Mouse (Mus musculus) limb, embryonic 12.5 days (tissue): ENCODE results near the gene Dach2. TPM values are rescaled to one million over a fixed set of nuclear protein-coding genes. Genes with fewer than 3 reads are reported as not detected.

Experiments used
- ATAC-seq: fragments of 200-750 bp; cut with Nextera tagmentation; 2 replicates; pipeline ENCODE4 v1.8.0; 2017; ENCODE audit warnings: low read depth, moderate TSS enrichment; ENCODE audit not compliant: insufficient number of reproducible peaks, insufficient read depth, low FRiP score, low TSS enrichment
- H3K27ac ChIP-seq: fragments of 300-500 bp; sonication (generic); 2 replicates; pipeline ENCODE4 v1.5.1; 2016; ENCODE audit warnings: mild to moderate bottlenecking, moderate library complexity
- H3K27me3 ChIP-seq: fragments of 300-500 bp; sonication (generic); 2 replicates; pipeline ENCODE4 v1.6.1; 2016; ENCODE audit warnings: mild to moderate bottlenecking, moderate library complexity
- H3K36me3 ChIP-seq: fragments of 300-500 bp; sonication (generic); 2 replicates; pipeline ENCODE4 v1.6.1; 2016; ENCODE audit warnings: mild to moderate bottlenecking, moderate library complexity
- H3K4me1 ChIP-seq: fragments of 300-500 bp; sonication (generic); replicated peaks from 2 replicates; pipeline ENCODE4 v1.6.1; 2016
- H3K4me2 ChIP-seq: fragments of 300-500 bp; sonication (generic); 2 replicates; pipeline ENCODE4 v1.6.1; 2016; ENCODE audit warnings: mild to moderate bottlenecking, moderate library complexity
- H3K4me3 ChIP-seq: fragments of 300-500 bp; sonication (generic); replicated peaks from 2 replicates; pipeline ENCODE4 v1.5.1; 2016; ENCODE audit warnings: mild to moderate bottlenecking
- H3K9ac ChIP-seq: fragments of 300-500 bp; sonication (generic); replicated peaks from 2 replicates; pipeline ENCODE4 v1.6.1; 2016; ENCODE audit warnings: mild to moderate bottlenecking, moderate library complexity
- H3K9me3 ChIP-seq: fragments of 300-500 bp; sonication (generic); 2 replicates; pipeline ENCODE4 v1.6.1; 2016; ENCODE audit warnings: mild to moderate bottlenecking, moderate library complexity
- WGBS: fragments of 180-500 bp; shearing (Covaris S2); methylation state at CpG from one replicate; pipeline ENCODE4 v1.1.7; 2016; 5-methylcytosine and 5-hydroxymethylcytosine counted together
- polyA plus RNA-seq: library from polyadenylated mRNA; unstranded; fragments of >200 nt; fragmentation: Nextera tagmentation; extraction: Ambion mirVana; gene quantifications from 2 replicates; pipeline ENCODE4 v1.2.1, GENCODE M21; 2016

Gene Dach2
- polyA plus RNA-seq, 1 experiment from 2014 or later, result 8.2 TPM

DNA sequence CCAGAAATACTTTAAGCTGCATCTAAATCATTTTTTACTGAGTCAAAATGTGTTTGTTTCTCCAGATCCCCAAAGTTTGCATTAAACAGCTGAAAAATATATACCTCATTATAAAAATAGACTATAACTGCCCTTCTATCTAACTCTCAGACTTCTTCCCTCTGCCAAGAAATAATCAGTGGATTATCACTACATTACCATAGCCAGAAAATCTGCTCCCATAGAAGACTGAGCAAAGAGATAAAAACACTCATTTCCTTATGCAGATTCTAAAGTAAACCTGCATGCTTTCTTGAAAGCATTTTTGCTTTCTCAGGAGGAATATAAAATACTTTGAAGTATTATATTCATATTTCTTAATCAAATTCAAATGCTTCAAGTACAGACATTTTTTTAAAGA lies 368.8 kb downstream of the Dach2 start:
- H3K27ac ChIP-seq, result no peak overlapping the region
- no peaks in the 10 kb centered on the region for H3K27me3 ChIP-seq
- H3K4me1 ChIP-seq, result no peaks in the 10 kb centered on the region
- no peaks in the 10 kb centered on the region for H3K9me3 ChIP-seq
- H3K9ac ChIP-seq, result no peak overlapping the region
- ATAC-seq, result no peak
- H3K36me3 ChIP-seq, result no peaks in the 10 kb centered on the region
- no peak overlapping the region for H3K4me2 ChIP-seq
- no peak overlapping the region for H3K4me3 ChIP-seq

- Histone ChIP-seq H3K4me3 (no peak overlapping the region), H3K27ac (no peak overlapping the region), H3K4me1 (no peaks in the 10 kb centered on the region), H3K36me3 (no peaks in the 10 kb centered on the region), H3K9ac (no peak overlapping the region), H3K4me2 (no peak overlapping the region), H3K9me3 (no peaks in the 10 kb centered on the region), H3K27me3 (no peaks in the 10 kb centered on the region)
- 62% methylated on average over 2 of the region's 2 CpGs for WGBS
- no peak for ATAC-seq
Observed at GRCm38 (mm10) chrX:113687163-113687562, 389.9 kb downstream of the Dach2 start.

DNA sequence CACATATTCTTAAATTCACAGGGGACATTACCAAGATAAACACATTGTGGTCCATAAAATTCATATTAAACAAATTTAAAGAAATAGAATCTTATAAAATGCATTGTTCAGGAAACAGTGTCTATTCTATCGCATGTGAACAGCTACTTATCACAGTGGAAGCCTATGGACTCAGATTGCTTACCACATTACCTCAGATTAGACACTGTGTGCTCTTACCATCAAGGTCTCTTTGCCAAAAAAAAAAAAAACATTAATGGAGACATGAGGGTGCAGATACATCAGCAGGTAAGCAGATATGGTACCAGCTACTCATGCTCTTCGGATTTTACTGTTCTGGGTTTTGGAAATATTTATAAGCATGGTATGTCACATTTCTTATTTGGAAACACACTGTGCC lies 415.1 kb downstream of the Dach2 start:
- ATAC-seq, result no peak
- Histone ChIP-seq H3K27ac (no peak overlapping the region), H3K4me1 (no peaks in the 10 kb centered on the region), H3K4me3 (no peak overlapping the region), H3K9me3 (no peaks in the 10 kb centered on the region), H3K9ac (no peak overlapping the region), H3K36me3 (no peaks in the 10 kb centered on the region), H3K4me2 (no peak overlapping the region), H3K27me3 (no peaks in the 10 kb centered on the region)
- 86% methylated on average over 2 of the region's 2 CpGs for WGBS

DNA sequence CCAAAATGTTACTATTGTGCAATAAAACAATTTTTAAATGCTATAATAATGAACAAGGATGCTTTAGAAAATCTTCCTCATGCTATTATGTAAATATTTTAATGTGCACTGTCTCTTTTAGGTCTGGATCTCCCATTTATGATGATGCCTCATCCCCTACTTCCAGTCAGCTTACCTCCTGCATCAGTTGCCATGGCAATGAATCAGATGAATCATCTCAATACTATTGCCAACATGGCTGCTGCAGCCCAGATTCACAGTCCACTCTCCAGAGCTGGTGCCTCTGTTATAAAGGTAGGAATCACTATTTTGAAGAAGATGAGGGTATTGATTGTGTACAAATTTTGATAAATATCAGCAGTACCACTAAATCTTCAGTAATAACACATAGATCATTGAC lies 426.8 kb downstream of the Dach2 start:
- Histone ChIP-seq H3K4me2 (no peak overlapping the region), H3K9ac (no peak overlapping the region), H3K9me3 (no peaks in the 10 kb centered on the region), H3K36me3 (no peaks in the 10 kb centered on the region), H3K27me3 (no peaks in the 10 kb centered on the region), H3K4me3 (no peak overlapping the region), H3K4me1 (no peaks in the 10 kb centered on the region), H3K27ac (no peak overlapping the region)
- no peak for ATAC-seq

DNA sequence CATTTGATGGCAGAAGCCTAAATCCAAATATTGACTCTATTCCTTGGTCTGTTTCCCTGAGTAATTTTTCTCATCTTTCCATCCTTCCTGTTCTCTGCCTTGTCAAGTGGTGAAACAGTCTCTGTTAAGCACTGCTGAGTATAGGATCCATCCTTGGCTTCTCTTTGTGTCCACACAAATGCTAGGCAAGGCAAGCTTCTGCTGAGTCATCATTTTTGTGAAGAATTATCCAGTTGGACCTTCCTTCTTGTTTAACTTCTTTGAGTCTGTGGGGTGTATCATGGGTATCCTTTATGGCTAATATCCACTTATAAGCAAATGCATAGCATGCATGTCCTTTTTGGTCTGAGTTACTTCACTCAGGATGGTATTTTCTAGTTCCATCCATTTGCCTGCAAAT lies 449.8 kb downstream of the Dach2 start:
- no peak for ATAC-seq
- H3K4me3 ChIP-seq, result no peak overlapping the region

GRCm38 (mm10) chrX:113792264-113792663 lies 495.0 kb downstream of the Dach2 start:
- ATAC-seq, result no peak
- no peaks in the 10 kb centered on the region for H3K4me1 ChIP-seq
- H3K4me3 ChIP-seq, result no peak overlapping the region
- H3K4me2 ChIP-seq, result no peak overlapping the region
- no peak overlapping the region for H3K27ac ChIP-seq
- H3K9me3 ChIP-seq, result no peaks in the 10 kb centered on the region
- no peaks in the 10 kb centered on the region for H3K36me3 ChIP-seq
- no peaks in the 10 kb centered on the region for H3K27me3 ChIP-seq
- 34% methylated on average over 1 of the region's 1 CpGs for WGBS
- no peak overlapping the region for H3K9ac ChIP-seq

More for the DNA sequence above, 449.8 kb downstream of the Dach2 start:
- Histone ChIP-seq H3K9me3 (no peaks in the 10 kb centered on the region), H3K4me1 (no peaks in the 10 kb centered on the region), H3K36me3 (no peaks in the 10 kb centered on the region), H3K27me3 (no peaks in the 10 kb centered on the region), H3K9ac (no peak overlapping the region), H3K4me2 (no peak overlapping the region), H3K27ac (no peak overlapping the region)

GRCm38 (mm10) chrX:113810369-113810768 lies 513.1 kb downstream of the Dach2 start:
- no peaks in the 10 kb centered on the region for H3K9me3 ChIP-seq
- H3K9ac ChIP-seq, result no peak overlapping the region
- H3K4me3 ChIP-seq, result no peak overlapping the region
- H3K36me3 ChIP-seq, result no peaks in the 10 kb centered on the region
- H3K27me3 ChIP-seq, result no peaks in the 10 kb centered on the region
- no peak for ATAC-seq
- no peak overlapping the region for H3K4me2 ChIP-seq
- no peaks in the 10 kb centered on the region for H3K4me1 ChIP-seq
- no peak overlapping the region for H3K27ac ChIP-seq

DNA sequence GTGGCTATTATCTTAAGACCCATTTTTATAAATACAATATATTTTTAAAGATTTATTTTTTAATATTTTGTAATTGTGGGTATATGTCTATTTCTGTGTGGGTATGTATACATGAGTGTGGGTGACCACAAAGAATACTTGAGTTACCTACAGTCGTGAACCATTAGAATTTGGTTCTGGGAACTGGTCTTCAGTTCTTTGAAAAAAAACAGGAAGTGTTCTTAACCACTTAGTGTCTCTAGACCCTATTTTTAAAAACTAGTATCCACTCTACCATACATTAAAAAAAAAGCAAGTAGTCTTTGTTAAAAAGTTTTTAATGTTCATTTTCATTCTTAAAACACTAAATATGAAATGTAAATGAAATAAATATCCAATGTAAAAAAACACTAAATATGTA lies 529.5 kb downstream of the Dach2 start:
- Histone ChIP-seq H3K4me1 (no peaks in the 10 kb centered on the region), H3K36me3 (no peaks in the 10 kb centered on the region), H3K4me2 (no peak overlapping the region), H3K4me3 (no peak overlapping the region), H3K27me3 (no peaks in the 10 kb centered on the region), H3K9me3 (no peaks in the 10 kb centered on the region), H3K9ac (no peak overlapping the region), H3K27ac (no peak overlapping the region)
- 61% methylated on average over 1 of the region's 1 CpGs for WGBS
- no peak for ATAC-seq

DNA sequence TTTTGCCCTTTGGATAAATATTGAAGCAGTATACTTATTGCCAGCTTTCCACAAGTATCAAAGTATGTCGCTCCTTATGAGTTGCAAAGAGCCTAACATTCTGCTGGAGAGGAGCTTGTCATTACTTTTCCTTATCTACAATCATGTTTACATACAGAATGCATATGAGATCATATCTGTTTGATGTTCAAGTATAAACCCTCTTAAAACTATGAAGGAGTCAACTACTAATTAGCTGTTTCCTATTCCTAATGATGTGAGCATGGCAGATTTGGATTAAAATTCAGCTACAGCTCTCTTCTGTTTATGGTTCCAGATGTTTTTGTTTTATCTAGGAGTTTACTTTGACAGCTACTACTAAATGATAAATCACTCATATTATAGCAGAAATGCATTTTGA lies 535.8 kb downstream of the Dach2 start:
- Histone ChIP-seq H3K36me3 (no peaks in the 10 kb centered on the region), H3K9me3 (no peaks in the 10 kb centered on the region), H3K4me2 (no peak overlapping the region), H3K9ac (no peak overlapping the region), H3K27ac (no peak overlapping the region), H3K4me1 (no peaks in the 10 kb centered on the region), H3K4me3 (no peak overlapping the region), H3K27me3 (no peaks in the 10 kb centered on the region)
- 94% methylated on average over 1 of the region's 1 CpGs for WGBS
- no peak for ATAC-seq

DNA sequence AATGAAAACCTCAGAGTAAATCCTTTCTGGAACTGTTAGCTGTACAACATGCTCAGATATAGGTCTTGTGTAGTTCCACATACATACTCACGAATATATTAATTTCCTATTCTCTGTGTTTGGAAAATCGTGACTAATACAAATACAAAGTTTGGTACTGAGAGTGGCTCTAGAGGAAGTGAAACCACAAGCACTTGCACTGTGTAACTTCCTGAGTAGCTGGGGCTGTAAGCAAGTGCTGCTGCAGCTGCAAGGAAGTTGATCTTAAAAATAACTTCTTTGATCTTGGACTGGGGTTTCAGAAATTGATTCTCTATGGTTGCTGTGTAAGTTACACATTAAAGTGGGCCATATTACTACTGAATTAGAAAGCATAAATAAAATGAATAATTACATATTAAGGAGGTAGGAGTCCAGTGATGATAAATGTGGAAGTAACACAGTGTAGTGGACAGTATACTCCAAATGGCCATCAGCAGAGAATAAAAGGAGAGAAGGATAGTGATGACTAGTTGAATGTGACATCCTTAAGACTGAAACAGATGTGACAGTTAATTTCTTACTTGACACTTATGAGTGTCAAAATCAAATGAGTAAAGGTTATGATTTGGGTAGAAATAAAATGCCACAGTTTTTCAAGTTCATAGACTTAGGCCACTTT lies 570.7 kb downstream of the Dach2 start:
- 63% methylated on average over 2 of the region's 2 CpGs for WGBS
- Histone ChIP-seq H3K9me3 (no peaks in the 10 kb centered on the region), H3K4me2 (no peak overlapping the region)

More for the DNA sequence above, 570.7 kb downstream of the Dach2 start:
- H3K4me3 ChIP-seq, result no peak overlapping the region
- H3K9ac ChIP-seq, result no peak overlapping the region
- no peaks in the 10 kb centered on the region for H3K36me3 ChIP-seq
- H3K27ac ChIP-seq, result no peak overlapping the region
- no peak for ATAC-seq
- H3K4me1 ChIP-seq, result no peaks in the 10 kb centered on the region
- H3K27me3 ChIP-seq, result no peaks in the 10 kb centered on the region
